Mouse (Mus musculus): ENCODE data around the gene 6030458C11Rik. TPM values are rescaled to one million over a fixed set of nuclear protein-coding genes. Genes with fewer than 3 reads are reported as not detected.
A peak's percentile ranks its signal among the peaks of the same experiment; 100 is the strongest.
"Not testable (repeated sequence)": the region's sequence is repeated elsewhere in the genome, so short reads cannot be mapped to it uniquely, and the experiment has no call there.

Gene 6030458C11Rik
- polyA plus RNA-seq, 1 experiment from 2014 or later, result 31.3 TPM

- not testable (repeated sequence) for H3K9me3 ChIP-seq (replicated peaks; ENCODE audit: control insufficient read depth, low read length); H3K36me3 ChIP-seq (ENCODE audit: control insufficient read depth, insufficient read depth, low read length); ATAC-seq (ENCODE audit: insufficient read depth, low FRiP score); H3K27ac ChIP-seq (ENCODE audit: low read length); H3K9ac ChIP-seq (ENCODE audit: low read length); H3K4me3 ChIP-seq (replicated peaks; ENCODE audit: low read length); H3K27me3 ChIP-seq (ENCODE audit: control insufficient read depth, insufficient read depth, low read length); H3K4me1 ChIP-seq (ENCODE audit: control insufficient read depth, insufficient read depth, low read length); H3K4me2 ChIP-seq (ENCODE audit: low read depth, low read length)
- WGBS, result 71% methylated on average over 2 of the region's 2 CpGs
Observed at GRCm38 (mm10) chr15:12801142-12801506, 23.3 kb downstream of the 6030458C11Rik start.

DNA sequence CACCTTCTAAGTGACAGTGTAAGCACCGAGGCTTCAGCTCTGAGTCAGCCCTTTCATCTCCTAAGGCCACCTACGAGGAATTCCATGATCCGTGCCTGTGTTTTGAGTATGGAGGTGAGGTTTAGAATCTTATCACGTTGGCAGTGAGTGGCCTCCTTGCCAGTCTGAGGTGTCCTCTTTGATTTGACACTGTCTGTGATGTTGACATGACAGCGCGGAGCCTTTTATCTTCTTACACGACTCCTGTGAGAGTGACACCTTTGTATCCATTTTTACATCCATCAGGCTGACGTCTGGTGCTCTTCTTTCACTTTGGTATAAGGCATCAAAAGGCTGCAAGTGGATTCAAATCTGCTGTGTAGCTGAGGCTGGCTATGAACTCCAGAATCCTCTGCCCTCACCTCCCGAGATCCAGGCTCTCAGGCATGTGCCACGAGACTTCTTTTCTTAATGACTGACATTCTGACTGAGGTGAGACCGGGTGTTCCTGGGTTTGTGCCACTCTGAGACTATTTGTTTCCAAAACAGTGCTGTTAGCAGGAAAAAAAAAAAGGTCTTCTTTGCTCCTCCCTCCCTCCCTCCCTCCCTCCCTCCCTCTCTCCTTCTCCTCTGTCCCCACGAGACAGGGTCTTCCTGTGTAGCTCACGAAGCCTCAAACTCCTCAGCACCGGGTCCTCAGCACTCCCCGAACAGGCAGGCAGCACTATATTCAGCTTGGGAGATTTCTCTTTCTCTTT, 23.9 kb downstream of the 6030458C11Rik start:
- 39% methylated on average over 15 of the region's 15 CpGs for WGBS
- no peaks in the 10 kb centered on the region for H3K36me3 ChIP-seq (ENCODE audit: control insufficient read depth, insufficient read depth, low read length)
- no peak overlapping the region for H3K9ac ChIP-seq (ENCODE audit: low read length)
- no peaks in the 10 kb centered on the region for H3K4me1 ChIP-seq (ENCODE audit: control insufficient read depth, insufficient read depth, low read length)
- H3K4me2 ChIP-seq (ENCODE audit: low read depth, low read length), result peak overlapping the region; percentile 20; the same call in 1 of the 2 replicates
- ATAC-seq (ENCODE audit: insufficient read depth, low FRiP score), result no peak
- no peaks in the 10 kb centered on the region for H3K9me3 ChIP-seq (replicated peaks; ENCODE audit: control insufficient read depth, low read length)
- no peak overlapping the region for H3K27ac ChIP-seq (ENCODE audit: low read length)
- no peaks in the 10 kb centered on the region for H3K27me3 ChIP-seq (ENCODE audit: control insufficient read depth, insufficient read depth, low read length)
- no peak overlapping the region for H3K4me3 ChIP-seq (replicated peaks; ENCODE audit: low read length)

GRCm38 (mm10) chr15:12798043-12798442, 26.4 kb downstream of the 6030458C11Rik start:
- 61% methylated on average over 6 of the region's 6 CpGs for WGBS

GRCm38 (mm10) chr15:12795909-12796470, 28.5 kb downstream of the 6030458C11Rik start:
- H3K27ac ChIP-seq (ENCODE audit: low read length), result no peak overlapping the region
- no peak overlapping the region for H3K4me3 ChIP-seq (replicated peaks; ENCODE audit: low read length)
- no peaks in the 10 kb centered on the region for H3K9me3 ChIP-seq (replicated peaks; ENCODE audit: control insufficient read depth, low read length)
- H3K4me1 ChIP-seq (ENCODE audit: control insufficient read depth, insufficient read depth, low read length), result no peaks in the 10 kb centered on the region
- 53% methylated on average over 13 of the region's 13 CpGs for WGBS
- no peak overlapping the region for H3K4me2 ChIP-seq (ENCODE audit: low read depth, low read length)
- no peak overlapping the region for H3K9ac ChIP-seq (ENCODE audit: low read length)
- no peaks in the 10 kb centered on the region for H3K36me3 ChIP-seq (ENCODE audit: control insufficient read depth, insufficient read depth, low read length)
- no peak for ATAC-seq (ENCODE audit: insufficient read depth, low FRiP score)
- no peaks in the 10 kb centered on the region for H3K27me3 ChIP-seq (ENCODE audit: control insufficient read depth, insufficient read depth, low read length)

More at GRCm38 (mm10) chr15:12798043-12798442, 26.4 kb downstream of the 6030458C11Rik start:
- no peaks in the 10 kb centered on the region for H3K27me3 ChIP-seq (ENCODE audit: control insufficient read depth, insufficient read depth, low read length)
- H3K4me1 ChIP-seq (ENCODE audit: control insufficient read depth, insufficient read depth, low read length), result no peaks in the 10 kb centered on the region
- ATAC-seq (ENCODE audit: insufficient read depth, low FRiP score), result no peak
- no peak overlapping the region for H3K4me3 ChIP-seq (replicated peaks; ENCODE audit: low read length)
- no peak overlapping the region for H3K27ac ChIP-seq (ENCODE audit: low read length)
- H3K36me3 ChIP-seq (ENCODE audit: control insufficient read depth, insufficient read depth, low read length), result no peaks in the 10 kb centered on the region
- H3K4me2 ChIP-seq (ENCODE audit: low read depth, low read length), result no peak overlapping the region
- H3K9me3 ChIP-seq (replicated peaks; ENCODE audit: control insufficient read depth, low read length), result no peaks in the 10 kb centered on the region
- H3K9ac ChIP-seq (ENCODE audit: low read length), result no peak overlapping the region

GRCm38 (mm10) chr15:12795457-12795894, 29.0 kb downstream of the 6030458C11Rik start:
- WGBS, result 3% methylated on average over 2 of the region's 2 CpGs
- Histone ChIP-seq H3K9me3 (replicated peaks; ENCODE audit: control insufficient read depth, low read length) (no peaks in the 10 kb centered on the region), H3K4me2 (ENCODE audit: low read depth, low read length) (no peak overlapping the region), H3K9ac (ENCODE audit: low read length) (no peak overlapping the region), H3K27me3 (ENCODE audit: control insufficient read depth, insufficient read depth, low read length) (no peaks in the 10 kb centered on the region), H3K27ac (ENCODE audit: low read length) (no peak overlapping the region), H3K4me1 (ENCODE audit: control insufficient read depth, insufficient read depth, low read length) (no peaks in the 10 kb centered on the region), H3K4me3 (replicated peaks; ENCODE audit: low read length) (no peak overlapping the region), H3K36me3 (ENCODE audit: control insufficient read depth, insufficient read depth, low read length) (no peaks in the 10 kb centered on the region)
- no peak for ATAC-seq (ENCODE audit: insufficient read depth, low FRiP score)

DNA sequence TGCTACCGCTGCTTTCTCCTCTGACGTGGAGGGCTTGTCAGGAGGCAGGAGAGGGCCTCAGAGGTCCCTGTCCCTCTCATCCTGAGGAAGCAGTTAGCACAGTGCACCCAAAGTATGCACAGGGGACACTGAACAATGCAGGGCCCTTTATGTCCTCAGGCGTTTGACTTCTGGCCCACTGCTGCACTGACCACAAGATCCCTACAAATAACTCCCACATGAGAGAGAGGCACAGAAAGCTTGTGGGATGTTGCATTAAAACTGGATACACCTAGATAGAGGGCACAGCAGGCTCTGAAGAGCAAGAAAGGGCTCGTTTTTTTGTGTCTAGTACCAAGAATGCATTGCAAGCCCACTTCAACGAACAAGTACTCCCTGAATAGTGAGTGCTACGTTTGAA, 30.1 kb downstream of the 6030458C11Rik start:
- Histone ChIP-seq H3K9ac (ENCODE audit: low read length) (no peak overlapping the region), H3K4me3 (replicated peaks; ENCODE audit: low read length) (no peak overlapping the region), H3K4me1 (ENCODE audit: control insufficient read depth, insufficient read depth, low read length) (0 out of 2 replicates have a peak, but pooled peaks cover 6% of the 10 kb centered on the region), H3K27ac (ENCODE audit: low read length) (no peak overlapping the region), H3K36me3 (ENCODE audit: control insufficient read depth, insufficient read depth, low read length) (no peaks in the 10 kb centered on the region), H3K9me3 (replicated peaks; ENCODE audit: control insufficient read depth, low read length) (no peaks in the 10 kb centered on the region), H3K4me2 (ENCODE audit: low read depth, low read length) (no peak overlapping the region), H3K27me3 (ENCODE audit: control insufficient read depth, insufficient read depth, low read length) (no peaks in the 10 kb centered on the region)
- no peak for ATAC-seq (ENCODE audit: insufficient read depth, low FRiP score)
- 73% methylated on average over 6 of the region's 6 CpGs for WGBS

- H3K27me3 ChIP-seq (ENCODE audit: control insufficient read depth, insufficient read depth, low read length), result no peaks in the 10 kb centered on the region
- peak overlapping the region; percentile 54 for H3K9ac ChIP-seq (ENCODE audit: low read length)
- H3K27ac ChIP-seq (ENCODE audit: low read length), result peak overlapping the region; percentile 44; the same call in 1 of the 2 replicates
- H3K4me1 ChIP-seq (ENCODE audit: control insufficient read depth, insufficient read depth, low read length), result 0 out of 2 replicates have a peak, but pooled peaks cover 8% of the 10 kb centered on the region
- no peak overlapping the region; the same call in 1 of the 2 replicates for H3K4me3 ChIP-seq (replicated peaks; ENCODE audit: low read length)
- ATAC-seq (ENCODE audit: insufficient read depth, low FRiP score), result peak; percentile 87
- H3K36me3 ChIP-seq (ENCODE audit: control insufficient read depth, insufficient read depth, low read length), result no peaks in the 10 kb centered on the region
- H3K4me2 ChIP-seq (ENCODE audit: low read depth, low read length), result peak overlapping the region; percentile 45
- H3K9me3 ChIP-seq (replicated peaks; ENCODE audit: control insufficient read depth, low read length), result no peaks in the 10 kb centered on the region
- 11% methylated on average over 10 of the region's 10 CpGs for WGBS
Observed at GRCm38 (mm10) chr15:12789406-12789867, 35.0 kb downstream of the 6030458C11Rik start.

DNA sequence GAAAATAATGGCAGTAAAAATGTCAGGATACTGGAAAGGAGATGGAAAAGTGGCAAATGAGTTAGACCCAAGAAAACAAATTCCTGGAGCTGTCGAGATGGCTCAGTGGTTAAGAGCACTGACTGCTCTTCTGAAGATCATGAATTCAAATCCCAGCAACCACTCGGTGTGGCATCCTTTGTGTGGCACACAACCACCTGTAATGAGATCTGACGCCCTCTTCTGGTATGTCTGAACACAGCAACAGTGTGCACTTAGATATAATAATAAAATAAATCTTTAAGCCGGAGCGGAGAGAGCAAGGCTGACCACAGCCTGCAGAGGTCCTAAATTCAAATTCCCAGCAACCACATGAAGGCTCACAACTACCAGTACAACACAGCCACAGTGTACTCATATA, 35.9 kb downstream of the 6030458C11Rik start:
- no peak overlapping the region for H3K9ac ChIP-seq (ENCODE audit: low read length)
- no peaks in the 10 kb centered on the region for H3K27me3 ChIP-seq (ENCODE audit: control insufficient read depth, insufficient read depth, low read length)
- H3K4me1 ChIP-seq (ENCODE audit: control insufficient read depth, insufficient read depth, low read length), result 0 out of 2 replicates have a peak, but pooled peaks cover 8% of the 10 kb centered on the region
- WGBS, result 84% methylated on average over 5 of the region's 5 CpGs
- H3K4me3 ChIP-seq (replicated peaks; ENCODE audit: low read length), result no peak overlapping the region
- H3K9me3 ChIP-seq (replicated peaks; ENCODE audit: control insufficient read depth, low read length), result no peaks in the 10 kb centered on the region
- ATAC-seq (ENCODE audit: insufficient read depth, low FRiP score), result no peak
- H3K27ac ChIP-seq (ENCODE audit: low read length), result no peak overlapping the region
- H3K4me2 ChIP-seq (ENCODE audit: low read depth, low read length), result no peak overlapping the region
- no peaks in the 10 kb centered on the region for H3K36me3 ChIP-seq (ENCODE audit: control insufficient read depth, insufficient read depth, low read length)

DNA sequence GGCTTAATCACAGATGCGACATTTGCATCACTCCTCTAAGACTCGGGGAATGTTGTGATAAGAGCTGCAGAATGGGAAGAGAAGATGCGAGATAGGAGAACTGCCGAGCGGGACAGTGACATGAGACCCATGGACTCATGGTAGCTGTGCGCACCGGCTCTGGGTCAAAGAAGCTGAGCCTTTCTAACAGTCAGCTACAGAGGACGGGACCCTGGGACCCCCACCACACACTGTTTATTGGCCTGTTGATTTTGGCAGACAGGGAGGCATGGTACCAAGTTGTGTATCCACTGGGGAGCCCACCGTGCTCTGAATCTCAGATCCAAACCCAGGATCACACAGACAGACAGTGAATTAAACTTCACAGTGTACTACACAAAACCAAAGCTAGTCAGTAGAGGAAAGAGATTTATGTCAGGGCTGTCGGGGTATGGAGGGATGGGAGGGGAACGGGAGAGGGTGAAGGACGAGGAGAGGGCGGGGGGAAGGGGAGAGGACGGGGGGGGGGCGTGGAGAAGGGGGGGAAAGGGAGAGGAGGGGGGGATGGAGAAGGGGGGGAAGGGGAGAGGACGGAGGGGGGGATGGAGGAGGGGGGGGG, 42.6 kb downstream of the 6030458C11Rik start:
- whole genome bisulfite sequencing, result 55% methylated on average over 11 of the region's 16 CpGs

More for the DNA sequence above, 42.6 kb downstream of the 6030458C11Rik start:
- no peaks in the 10 kb centered on the region for H3K27me3 ChIP-seq (ENCODE audit: control insufficient read depth, insufficient read depth, low read length)
- no peaks in the 10 kb centered on the region for H3K4me1 ChIP-seq (ENCODE audit: control insufficient read depth, insufficient read depth, low read length)
- no peak overlapping the region for H3K4me2 ChIP-seq (ENCODE audit: low read depth, low read length)
- H3K27ac ChIP-seq (ENCODE audit: low read length), result no peak overlapping the region
- peaks cover 3% of the 10 kb centered on the region; the same call in 1 of the 2 replicates for H3K9me3 ChIP-seq (replicated peaks; ENCODE audit: control insufficient read depth, low read length)
- no peak overlapping the region for H3K4me3 ChIP-seq (replicated peaks; ENCODE audit: low read length)
- no peaks in the 10 kb centered on the region for H3K36me3 ChIP-seq (ENCODE audit: control insufficient read depth, insufficient read depth, low read length)
- no peak overlapping the region for H3K9ac ChIP-seq (ENCODE audit: low read length)
- ATAC-seq (ENCODE audit: insufficient read depth, low FRiP score), result no peak
